Mouse (Mus musculus): ENCODE results near the gene Slc25a13. TPM values are rescaled to one million over a fixed set of nuclear protein-coding genes. Genes with fewer than 3 reads are reported as not detected.

Slc25a13 gene
- polyA plus RNA-seq, 1 experiment, result 89.0 TPM

DNA sequence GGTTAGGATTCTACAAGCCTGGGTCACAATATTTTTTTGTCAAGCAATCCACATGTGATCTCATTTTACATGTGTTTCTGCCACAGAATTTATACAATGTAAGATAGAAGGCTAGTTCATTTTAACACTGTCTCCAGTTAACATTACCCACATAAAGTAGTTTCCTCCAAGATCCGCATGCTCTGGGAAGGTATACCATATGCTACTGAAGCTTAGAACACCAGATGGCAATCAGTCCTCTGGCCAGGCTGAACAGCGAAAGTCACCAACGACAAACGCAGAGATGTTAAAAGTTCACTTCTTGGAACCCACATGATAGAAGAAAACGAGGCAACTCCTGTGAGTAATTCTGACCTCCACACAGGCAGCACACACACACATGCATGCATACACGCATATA lies 225.7 kb downstream of the Slc25a13 start:
- Histone ChIP-seq H3K4me1 (ENCODE audit: control insufficient read depth, insufficient read depth, low read length) (no peaks in the 10 kb centered on the region), H3K4me3 (ENCODE audit: low read depth, low read length) (no peak overlapping the region), H3K27ac (ENCODE audit: insufficient read depth, low read length) (no peak overlapping the region), H3K36me3 (ENCODE audit: control insufficient read depth, insufficient read depth, low read length, poor library complexity, severe bottlenecking) (no peaks in the 10 kb centered on the region), H3K9me3 (replicated peaks; ENCODE audit: control insufficient read depth, insufficient read depth, low read length, poor library complexity, severe bottlenecking) (no peaks in the 10 kb centered on the region), H3K27me3 (ENCODE audit: control insufficient read depth, insufficient read depth, low read length, poor library complexity, severe bottlenecking) (no peaks in the 10 kb centered on the region), H3K9ac (ENCODE audit: low read depth, poor library complexity, severe bottlenecking) (no peak overlapping the region)
- TF ChIP-seq POLR2A (IDR thresholded peaks at IDR 0.05; ENCODE audit: insufficient read depth, low read length), result no peak
- TF ChIP-seq EP300 (IDR thresholded peaks at IDR 0.05; ENCODE audit: insufficient read depth, low read depth, low read length), result no peak
- no peak for TF ChIP-seq CTCF (IDR thresholded peaks at IDR 0.05; ENCODE audit: low read depth, low read length)
